Mouse (Mus musculus): Measurements from ENCODE around the gene Sytl1. TPM values are rescaled to one million over a fixed set of nuclear protein-coding genes. Genes with fewer than 3 reads are reported as not detected.

Gene Sytl1
- polyA plus RNA-seq (2012; rRNA removed) = 92.2 and 115 TPM in 2 replicates

GRCm38 (mm10) chr4:133262882-133263281, at the start of gene Sytl1:
TSS of gene Sytl1 (minus strand) at chr4:133263113.

DNA sequence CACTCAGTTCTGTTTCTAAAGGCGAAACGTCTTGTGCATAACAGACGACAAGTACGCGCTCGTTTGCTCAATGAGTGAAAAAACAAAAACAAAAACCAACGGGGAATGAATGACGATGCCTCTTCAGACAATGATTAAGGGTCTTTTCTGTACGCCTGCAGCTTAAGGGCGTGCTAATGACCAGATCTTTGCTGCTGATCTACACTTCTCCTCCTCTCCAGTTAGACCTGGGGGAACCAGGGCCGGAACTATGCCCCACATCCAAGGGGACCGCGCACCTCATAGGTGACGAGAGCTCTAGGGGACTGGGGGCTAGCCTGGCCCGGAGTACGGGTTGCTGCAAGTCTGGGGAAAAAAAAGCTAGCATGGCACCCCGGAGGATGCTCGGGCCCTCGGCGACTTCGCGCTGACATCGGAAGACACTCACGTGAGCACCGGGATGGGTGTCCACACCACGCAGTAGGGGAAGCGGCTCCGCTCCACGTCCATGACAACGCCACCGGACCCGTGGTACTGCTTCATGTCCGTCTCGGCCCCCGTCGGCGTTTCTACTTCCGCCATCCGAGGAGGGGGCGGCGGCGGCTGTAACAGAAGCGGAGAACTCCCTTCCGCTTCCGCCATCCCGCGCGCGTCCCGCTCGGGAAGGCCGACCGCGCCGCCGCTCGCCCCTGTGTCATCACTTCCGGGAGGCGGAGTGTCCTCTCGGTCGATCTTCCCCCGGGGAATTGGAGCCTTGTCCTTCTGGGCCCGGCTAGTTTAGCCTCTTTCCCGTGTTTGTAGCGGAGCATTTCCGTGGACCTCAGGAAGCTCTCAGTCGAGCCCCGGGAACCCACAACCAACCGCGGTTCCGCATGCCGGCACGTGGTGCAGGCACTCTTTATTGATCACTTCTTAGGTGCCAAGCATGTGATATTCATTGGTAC, 14.5 kb upstream of the Sytl1 start, which contains the start of gene Tmem222:
Tmem222 (minus strand) TSS at position 689 of the 923 bp plus-strand sequence.

GRCm38 (mm10) chr4:133240490-133240921, 22.4 kb downstream of the Sytl1 start, which contains the start of gene Map3k6:
TSS of gene Map3k6 (plus strand) at chr4:133240818.

DNA sequence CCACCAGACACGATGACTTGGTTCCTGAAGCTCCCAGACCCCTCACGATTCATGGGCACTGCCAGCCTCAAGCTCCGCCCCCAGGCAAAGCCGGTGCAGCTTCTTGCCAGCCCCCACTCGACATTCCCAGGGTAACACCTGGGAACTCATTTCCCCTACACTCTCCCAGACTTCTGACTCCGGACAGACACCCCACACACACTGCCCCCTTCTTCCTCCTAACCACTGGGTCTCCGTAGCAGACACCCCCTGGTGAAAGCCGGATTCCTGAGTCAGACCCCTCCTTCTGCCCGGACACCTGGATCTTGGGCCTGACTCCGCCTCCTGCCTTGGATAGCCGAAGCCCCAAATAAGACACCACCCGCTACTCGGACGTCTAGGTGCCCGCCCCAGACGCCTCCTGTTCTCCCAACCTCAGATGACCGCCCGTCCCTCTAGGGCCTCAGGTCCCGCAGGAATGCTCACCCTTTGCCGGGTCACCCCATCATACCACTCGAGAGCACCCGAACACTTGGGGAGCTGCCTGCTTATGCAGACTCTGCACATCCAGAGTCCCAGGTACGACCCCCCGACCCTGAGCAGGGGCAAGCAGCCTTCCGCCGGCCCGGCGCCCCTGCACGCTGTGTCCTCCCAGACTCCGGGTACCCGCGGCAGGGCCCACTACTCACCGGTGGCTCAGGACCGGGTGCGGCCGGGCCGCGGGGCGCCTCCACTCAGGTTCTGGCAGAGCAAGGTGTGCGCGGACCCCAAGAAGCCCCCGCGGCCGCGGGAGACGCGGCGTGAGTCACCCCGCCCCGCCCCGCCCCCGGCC, 51.0 kb downstream of the Sytl1 start, which contains the start of the genes Cd164l2 and Gpr3:
Cd164l2 (plus strand) TSS at position 381 of the 811 bp plus-strand sequence.
Gpr3 (minus strand) TSS at position 786 of the 811 bp plus-strand sequence.

Other genes starting within 250 kb of the Sytl1 start
- 60.3 and 64.8 TPM in 2 replicates for gene Wasf2, start 132.6 kb downstream of the Sytl1 start, polyA plus RNA-seq (2012; rRNA removed)
- 1.4 and 2.0 TPM in 2 replicates for gene Cd164l2, start 51.0 kb downstream of the Sytl1 start, polyA plus RNA-seq (2012; rRNA removed)
- 0.27 and 0.49 TPM in 2 replicates for gene Gpr3, start 50.6 kb downstream of the Sytl1 start, polyA plus RNA-seq (2012; rRNA removed)
- gene Map3k6, start 22.3 kb downstream of the Sytl1 start, polyA plus RNA-seq (2012; rRNA removed) = 11.8 and 12.6 TPM in 2 replicates
- gene Tmem222, start 14.7 kb upstream of the Sytl1 start, polyA plus RNA-seq (2012; rRNA removed) = 66.3 and 72.5 TPM in 2 replicates
- 71.1 and 77.4 TPM in 2 replicates for gene Wdtc1, start 90.4 kb upstream of the Sytl1 start, polyA plus RNA-seq (2012; rRNA removed)
- gene Slc9a1, start 106.6 kb upstream of the Sytl1 start, polyA plus RNA-seq (2012; rRNA removed) = 56.8 and 75.4 TPM in 2 replicates
- gene Tent5b, start 217.0 kb upstream of the Sytl1 start, polyA plus RNA-seq (2012; rRNA removed) = 14.3 and 16.8 TPM in 2 replicates
- 17.3 and 23.5 TPM in 2 replicates for gene Trnp1, start 235.4 kb upstream of the Sytl1 start, polyA plus RNA-seq (2012; rRNA removed)